Mouse (Mus musculus) midbrain, embryonic 10.5 days (tissue): ENCODE results near the gene B3gnt7. TPM values are rescaled to one million over a fixed set of nuclear protein-coding genes. Genes with fewer than 3 reads are reported as not detected.

Experiments used
- DNase-seq: peaks from one replicate; pipeline ENCODE4 v3.0.0-alpha.2; 2017; ENCODE audit warnings: low spot score
- H3K27ac ChIP-seq: fragments of 300-500 bp; sonication (generic); replicated peaks from 2 replicates; pipeline ENCODE4 v1.5.1; 2016; ENCODE audit warnings: mild to moderate bottlenecking
- H3K27me3 ChIP-seq: fragments of 300-500 bp; sonication (generic); 2 replicates; pipeline ENCODE4 v1.6.1; 2016; ENCODE audit warnings: low read depth, mild to moderate bottlenecking; ENCODE audit not compliant: poor library complexity, severe bottlenecking
- H3K36me3 ChIP-seq: fragments of 300-500 bp; sonication (generic); 2 replicates; pipeline ENCODE4 v1.6.1; 2016; ENCODE audit warnings: mild to moderate bottlenecking, moderate library complexity
- H3K4me1 ChIP-seq: fragments of 300-500 bp; sonication (generic); 2 replicates; pipeline ENCODE4 v1.6.1; 2016
- H3K4me3 ChIP-seq: fragments of 300-500 bp; sonication (generic); 2 replicates; pipeline ENCODE4 v1.5.1; 2016; ENCODE audit warnings: mild to moderate bottlenecking, moderate library complexity
- H3K9me3 ChIP-seq: fragments of 300-500 bp; sonication (generic); replicated peaks from 2 replicates; pipeline ENCODE4 v1.6.1; 2016; ENCODE audit warnings: mild to moderate bottlenecking
- WGBS: fragments of 180-500 bp; shearing (Covaris S2); methylation state at CpG from one replicate; pipeline ENCODE4 v1.1.7; 2016; 5-methylcytosine and 5-hydroxymethylcytosine counted together
- microRNA-seq: library from miRNA; unstranded; fragments of <30 nt; microRNA quantifications from one replicate; pipeline ENCODE4, GENCODE M21; 2017
- polyA plus RNA-seq: library from polyadenylated mRNA; unstranded; fragments of >200 nt; fragmentation: Nextera tagmentation; extraction: Ambion mirVana; gene quantifications from 2 replicates; pipeline ENCODE4 v1.2.1, GENCODE M21; 2016

Gene B3gnt7
- polyA plus RNA-seq, 1 experiment from 2014 or later, result 4.2 TPM

GRCm38 (mm10) chr1:86354186-86354585 lies 51.6 kb downstream of the B3gnt7 start:
- Histone ChIP-seq H3K4me1 (peaks cover 17% of the 10 kb centered on the region), H3K36me3 (peaks cover 90% of the 10 kb centered on the region), H3K4me3 (no peak overlapping the region), H3K9me3 (no peaks in the 10 kb centered on the region), H3K27me3 (no peaks in the 10 kb centered on the region), H3K27ac (no peak overlapping the region)
- DNase-seq, result no peak
- WGBS, result 90% methylated on average over 2 of the region's 2 CpGs

Small RNA genes within 50 kb of the gene (microRNA-seq; reads per million reads assigned to microRNA genes)
- gene mmu-mir-3535, result 43.4 reads per million, percentile 40 among the genes with 10 or more reads in this experiment

Other genes starting within 250 kb of the B3gnt7 start
- gene Psmd1, start 238.4 kb upstream of the B3gnt7 start, polyA plus RNA-seq, result 239 and 242 TPM in 2 replicates
- gene Htr2b, start 190.9 kb upstream of the B3gnt7 start, polyA plus RNA-seq, result 0.26 and 0.40 TPM in 2 replicates
- gene Gm21972, start 169.2 kb upstream of the B3gnt7 start, polyA plus RNA-seq, result 0.22 and 0.27 TPM in 2 replicates
- gene Armc9, start 148.1 kb upstream of the B3gnt7 start, polyA plus RNA-seq, result 41.3 and 41.6 TPM in 2 replicates
- 447 and 502 TPM in 2 replicates for gene Ncl, start 56.6 kb downstream of the B3gnt7 start, polyA plus RNA-seq
- not detected in 2 replicates for gene Nmur1, start 123.4 kb downstream of the B3gnt7 start, polyA plus RNA-seq
- 0.07 and 0.11 TPM in 2 replicates for gene Tex44, start 123.5 kb downstream of the B3gnt7 start, polyA plus RNA-seq
- gene Ptma, start 223.9 kb downstream of the B3gnt7 start, polyA plus RNA-seq, result 2,732 and 2,904 TPM in 2 replicates